Mouse (Mus musculus) heart, postnatal 4 days (tissue): Measurements from ENCODE around the gene Aoc3. TPM values are rescaled to one million over a fixed set of nuclear protein-coding genes. Genes with fewer than 3 reads are reported as not detected.
"Not testable (repeated sequence)": the region's sequence is repeated elsewhere in the genome, so short reads cannot be mapped to it uniquely, and the experiment has no call there.

Source experiments
- DNase-seq: peaks from one replicate; pipeline ENCODE4 v3.0.0; 2021
- microRNA-seq, 2 experiments: library from miRNA; unstranded; fragments of <30 nt; microRNA quantifications; one replicate each; pipeline ENCODE4 v1.2.0; 2021 to 2022
- total RNA-seq, 2 experiments: library from RNA; stranded (reverse); gene quantifications; 2 replicates each; pipeline ENCODE4 v1.2.3; 2021

Aoc3 gene
- total RNA-seq, 2 experiments from 2014 or later = 29.5 to 31.3 TPM

- DNase-seq = not testable (repeated sequence)
Measured at GRCm38 (mm10) chr11:101378196-101378595, 47.8 kb downstream of the Aoc3 start.

GRCm38 (mm10) chr11:101378926-101379325 lies 48.5 kb downstream of the Aoc3 start:
- DNase-seq = no peak

GRCm38 (mm10) chr11:101381817-101382216 lies 51.4 kb downstream of the Aoc3 start:
- no peak for DNase-seq

Small RNA genes lying within 50 kb of the gene (microRNA-seq; reads per million reads assigned to microRNA genes)
- 0 reads per million in 2 experiments for gene Gm25593

Other genes with a start within 250 kb of the Aoc3 start
- gene Coasy, start 248.0 kb upstream of the Aoc3 start, total RNA-seq = 10 to 100 TPM; 15.4 to 16.2 TPM
- 10 to 100 TPM; 17.5 to 17.7 TPM for gene Mlx, start 243.3 kb upstream of the Aoc3 start, total RNA-seq
- gene Psmc3ip, start 235.2 kb upstream of the Aoc3 start, total RNA-seq = 10 to 100 TPM; 11.7 to 13.6 TPM
- 10 to 100 TPM; 32.1 to 32.3 TPM for gene Retreg3, start 210.7 kb upstream of the Aoc3 start, total RNA-seq
- 10 to 100 TPM; 53.5 to 53.7 TPM for gene Tubg1, start 210.7 kb upstream of the Aoc3 start, total RNA-seq
- 1 to 10 TPM; 6.6 to 7.0 TPM for gene Tubg2, start 174.7 kb upstream of the Aoc3 start, total RNA-seq
- 1 to 10 TPM; 1.5 to 1.6 TPM for gene Cntnap1, start 160.1 kb upstream of the Aoc3 start, total RNA-seq
- gene Plekhh3, start 159.3 kb upstream of the Aoc3 start, total RNA-seq = 10 to 100 TPM; 23.1 to 27.3 TPM
- not detected for gene Ccr10, start 155.2 kb upstream of the Aoc3 start, total RNA-seq
- gene Ezh1, start 104.1 kb upstream of the Aoc3 start, total RNA-seq = 10 to 100 TPM; 14.7 to 15.0 TPM
- gene Ramp2, start 84.6 kb upstream of the Aoc3 start, total RNA-seq = 100 to 1,000 TPM; 122 to 134 TPM
- 10 to 100 TPM; 87.6 to 88.7 TPM for gene Vps25, start 76.9 kb upstream of the Aoc3 start, total RNA-seq
- 1 to 10 TPM; 4.5 to 7.2 TPM for gene Wnk4, start 70.0 kb upstream of the Aoc3 start, total RNA-seq
- under 1 TPM; 0.41 to 0.47 TPM for gene Cntd1, start 51.6 kb upstream of the Aoc3 start, total RNA-seq
- gene Coa3, start 51.5 kb upstream of the Aoc3 start, total RNA-seq = 10 to 100 TPM; 86.3 to 90.1 TPM
- gene Becn1, start 28.3 kb upstream of the Aoc3 start, total RNA-seq = 100 to 1,000 TPM; 103 to 106 TPM
- gene Psme3, start 14.4 kb upstream of the Aoc3 start, total RNA-seq = 100 to 1,000 TPM in 1 of 2 experiments, 10 to 100 TPM in 1; 88.7 to 103 TPM
- gene Aoc2, start 5.5 kb upstream of the Aoc3 start, total RNA-seq = 1 to 10 TPM; 2.9 to 3.2 TPM
- not detected for gene G6pc, start 37.0 kb downstream of the Aoc3 start, total RNA-seq
- gene Aarsd1, start 87.0 kb downstream of the Aoc3 start, total RNA-seq = 10 to 100 TPM; 25.0 to 27.1 TPM
- 1 to 10 TPM; 3.0 to 8.8 TPM for gene Gm27029, start 94.2 kb downstream of the Aoc3 start, total RNA-seq
- 10 to 100 TPM in 1 of 2 experiments, 1 to 10 TPM in 1; 9.0 to 12.4 TPM for gene Rundc1, start 94.5 kb downstream of the Aoc3 start, total RNA-seq
- gene Ptges3l, start 94.7 kb downstream of the Aoc3 start, total RNA-seq = 10 to 100 TPM; 50.6 to 52.8 TPM
- gene Rpl27, start 111.7 kb downstream of the Aoc3 start, total RNA-seq = 10 to 100 TPM; 69.0 to 72.5 TPM
- 10 to 100 TPM; 12.0 to 13.1 TPM for gene Ifi35, start 117.8 kb downstream of the Aoc3 start, total RNA-seq
- 10 to 100 TPM; 11.5 to 11.7 TPM for gene Rnd2, start 134.4 kb downstream of the Aoc3 start, total RNA-seq
- 10 to 100 TPM; 59.5 to 60.4 TPM for gene Vat1, start 135.6 kb downstream of the Aoc3 start, total RNA-seq
- 10 to 100 TPM; 10.6 to 10.9 TPM for gene Brca1, start 221.3 kb downstream of the Aoc3 start, total RNA-seq
- gene Nbr1, start 221.5 kb downstream of the Aoc3 start, total RNA-seq = 100 to 1,000 TPM; 116 to 120 TPM